8 mouse cellular contexts compared by ENCODE assay signal in the genomic region with DNA sequence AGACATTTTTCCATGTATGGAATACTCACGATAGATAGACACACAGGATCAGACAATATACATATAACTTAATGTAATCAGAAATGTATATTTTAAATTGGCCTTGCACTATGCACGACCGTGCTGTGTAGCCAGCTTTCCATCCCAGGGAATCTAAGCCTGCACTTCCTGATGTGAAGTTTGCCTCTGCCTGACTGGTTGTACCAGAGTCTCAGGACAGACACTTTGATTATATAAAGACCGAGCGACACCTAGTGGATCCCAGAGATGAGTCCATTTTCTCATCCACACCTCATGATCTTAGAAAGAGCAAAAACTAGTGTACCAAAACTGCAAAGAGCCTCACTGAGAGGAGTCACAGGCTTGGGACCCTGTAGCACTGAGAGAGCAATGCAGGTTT. TPM values are rescaled to one million over a fixed set of nuclear protein-coding genes. Genes with fewer than 3 reads are reported as not detected.
A peak's percentile ranks its signal among the peaks of the same experiment; 100 is the strongest.
DNase-seq lines count a peak whose midpoint lies in the region; ATAC-seq and TF ChIP-seq lines count a peak whose summit lies in the region.

No protein-coding gene starts in this region.

- 43% methylated on average over 5 of the region's 5 CpGs for WGBS in embryonic facial prominence, embryonic 10.5 days
- WGBS in heart, embryonic 10.5 days, result 40% methylated on average over 5 of the region's 5 CpGs
- 31% methylated on average over 5 of the region's 5 CpGs for WGBS in kidney, embryonic 14.5 days
- 32% methylated on average over 5 of the region's 5 CpGs for WGBS in limb, embryonic 13.5 days
- 39% methylated on average over 5 of the region's 5 CpGs for WGBS in neural tube, embryonic 12.5 days

- no peak overlapping the region for H3K4me3 ChIP-seq in C2C12 (ENCODE audit: insufficient read depth, poor library complexity, severe bottlenecking)
- no peak overlapping the region for H3K4me3 ChIP-seq in embryonic facial prominence, embryonic 10.5 days
- no peak overlapping the region for H3K4me3 ChIP-seq in heart, embryonic 10.5 days
- H3K4me3 ChIP-seq in kidney, embryonic 14.5 days (ENCODE audit: low read length), result no peak overlapping the region
- H3K4me3 ChIP-seq in limb, embryonic 13.5 days, result no peak overlapping the region
- H3K4me3 ChIP-seq in neural tube, embryonic 12.5 days, result no peak overlapping the region

- TF ChIP-seq CTCF in C2C12 (IDR thresholded peaks at IDR 0.05; ENCODE audit: control insufficient read depth, insufficient read depth, insufficient read length), result peak; percentile 3

- H3K79me3 ChIP-seq in C2C12 (ENCODE audit: low read depth), result no peaks in the 10 kb centered on the region

- peaks cover 77% of the 10 kb centered on the region for H3K36me3 ChIP-seq in C2C12 (ENCODE audit: control insufficient read depth, insufficient read depth)
- H3K36me3 ChIP-seq in embryonic facial prominence, embryonic 10.5 days (replicated peaks), result peaks cover 73% of the 10 kb centered on the region
- peaks cover 61% of the 10 kb centered on the region for H3K36me3 ChIP-seq in heart, embryonic 10.5 days
- H3K36me3 ChIP-seq in kidney, embryonic 14.5 days (ENCODE audit: control insufficient read depth, insufficient read depth, low read length), result peaks cover 48% of the 10 kb centered on the region
- peaks cover 57% of the 10 kb centered on the region for H3K36me3 ChIP-seq in limb, embryonic 13.5 days
- peaks cover 19% of the 10 kb centered on the region for H3K36me3 ChIP-seq in neural tube, embryonic 12.5 days

- peak; percentile 71 for ATAC-seq in kidney, embryonic 14.5 days (ENCODE audit: low FRiP score, low TSS enrichment)
- peak; percentile 76; the same call in 1 of the 2 replicates for ATAC-seq in limb, embryonic 13.5 days (ENCODE audit: low FRiP score, low read depth)
- ATAC-seq in neural tube, embryonic 12.5 days (ENCODE audit: low FRiP score, low read depth), result 0 out of 2 replicates have a peak, but pooled peaks have one; percentile 37

- H3K4me1 ChIP-seq in embryonic facial prominence, embryonic 10.5 days, result peaks cover 3% of the 10 kb centered on the region; the same call in 1 of the 2 replicates
- peaks cover 15% of the 10 kb centered on the region; the same call in 1 of the 2 replicates for H3K4me1 ChIP-seq in heart, embryonic 10.5 days
- H3K4me1 ChIP-seq in kidney, embryonic 14.5 days (ENCODE audit: control insufficient read depth, insufficient read depth, low read length), result peaks cover 4% of the 10 kb centered on the region; the same call in 1 of the 2 replicates
- H3K4me1 ChIP-seq in limb, embryonic 13.5 days, result peaks cover 12% of the 10 kb centered on the region
- H3K4me1 ChIP-seq in neural tube, embryonic 12.5 days, result no peaks in the 10 kb centered on the region

- no peaks in the 10 kb centered on the region for H3K9me3 ChIP-seq in embryonic facial prominence, embryonic 10.5 days
- no peaks in the 10 kb centered on the region for H3K9me3 ChIP-seq in heart, embryonic 10.5 days
- H3K9me3 ChIP-seq in kidney, embryonic 14.5 days (ENCODE audit: control insufficient read depth, low read length), result no peaks in the 10 kb centered on the region
- no peaks in the 10 kb centered on the region for H3K9me3 ChIP-seq in limb, embryonic 13.5 days
- no peaks in the 10 kb centered on the region for H3K9me3 ChIP-seq in neural tube, embryonic 12.5 days

- no peak overlapping the region for H3K4me2 ChIP-seq in kidney, embryonic 14.5 days (replicated peaks; ENCODE audit: low read depth, low read length)
- no peak overlapping the region for H3K4me2 ChIP-seq in limb, embryonic 13.5 days (replicated peaks)
- no peak overlapping the region for H3K4me2 ChIP-seq in neural tube, embryonic 12.5 days (replicated peaks)

- H3K9ac ChIP-seq in kidney, embryonic 14.5 days (ENCODE audit: low read depth, low read length), result no peak overlapping the region
- no peak overlapping the region for H3K9ac ChIP-seq in limb, embryonic 13.5 days
- H3K9ac ChIP-seq in neural tube, embryonic 12.5 days, result no peak overlapping the region

- DNase-seq in adrenal gland, adult 2 months, result peak; percentile 60
- peak; percentile 57 for DNase-seq in embryonic facial prominence, embryonic 10.5 days (ENCODE audit: low spot score)
- peak; percentile 81 for DNase-seq in heart, embryonic 10.5 days (ENCODE audit: low spot score)
- peak; percentile 39 to 40 for DNase-seq in urinary bladder, postnatal 36 days (ENCODE audit: low spot score in 2 of 2)

- peaks cover 19% of the 10 kb centered on the region for H3K79me2 ChIP-seq in C2C12 (ENCODE audit: control insufficient read depth, insufficient read depth)

- H3ac ChIP-seq in C2C12 (ENCODE audit: control insufficient read depth, insufficient read length, low read depth), result no peak overlapping the region

- H3K27me3 ChIP-seq in C2C12 (ENCODE audit: control insufficient read depth, insufficient read depth, insufficient read length), result no peaks in the 10 kb centered on the region
- no peaks in the 10 kb centered on the region for H3K27me3 ChIP-seq in embryonic facial prominence, embryonic 10.5 days (replicated peaks; ENCODE audit: low read depth, poor library complexity, severe bottlenecking)
- H3K27me3 ChIP-seq in heart, embryonic 10.5 days (ENCODE audit: insufficient read depth, poor library complexity, severe bottlenecking), result no peaks in the 10 kb centered on the region
- no peaks in the 10 kb centered on the region for H3K27me3 ChIP-seq in kidney, embryonic 14.5 days (ENCODE audit: control insufficient read depth, insufficient read depth, low read length)
- H3K27me3 ChIP-seq in limb, embryonic 13.5 days, result no peaks in the 10 kb centered on the region
- no peaks in the 10 kb centered on the region for H3K27me3 ChIP-seq in neural tube, embryonic 12.5 days (replicated peaks)

- no peak overlapping the region for H3K27ac ChIP-seq in embryonic facial prominence, embryonic 10.5 days (replicated peaks)
- H3K27ac ChIP-seq in heart, embryonic 10.5 days, result no peak overlapping the region
- H3K27ac ChIP-seq in kidney, embryonic 14.5 days (ENCODE audit: low read depth, low read length), result no peak overlapping the region
- no peak overlapping the region for H3K27ac ChIP-seq in limb, embryonic 13.5 days
- H3K27ac ChIP-seq in neural tube, embryonic 12.5 days, result no peak overlapping the region

TF ChIP-seq in C2C12, 6 proteins besides CTCF, POLR2A, EP300 and RAD21:
- TF ChIP-seq MYOD1 (IDR thresholded peaks at IDR 0.05; ENCODE audit: control insufficient read depth, insufficient read length, low read depth), result no peak

RNA-seq across cellular contexts. Expression of gene Agbl3, which starts 25.8 kb away (rescaled TPM):
- 2.4 TPM for polyA plus RNA-seq in C2C12 (2012; fragmentation: generic; extraction: Trizol)
- 10 to 100 TPM; 10.0 to 15.8 TPM for total RNA-seq in adrenal gland, adult 2 months (2021)
- 4.2 and 4.9 TPM in 2 replicates for polyA plus RNA-seq in adrenal gland, adult 2 months (2012; rRNA removed)
- 2.8 and 3.3 TPM in 2 replicates for polyA plus RNA-seq in embryonic facial prominence, embryonic 10.5 days (2016; fragmentation: Nextera tagmentation; extraction: Ambion mirVana)
- polyA plus RNA-seq in heart, embryonic 10.5 days (2016; fragmentation: Nextera tagmentation; extraction: Ambion mirVana), result 4.0 and 6.0 TPM in 2 replicates
- polyA plus RNA-seq in kidney, embryonic 14.5 days (2014; fragmentation: Nextera tagmentation; extraction: Ambion mirVana), result 6.2 and 10.7 TPM in 2 replicates
- 7.6 and 8.6 TPM in 2 replicates for polyA plus RNA-seq in limb, embryonic 13.5 days (2015; fragmentation: Nextera tagmentation; extraction: Ambion mirVana)
- polyA plus RNA-seq in neural tube, embryonic 12.5 days (2016; fragmentation: Nextera tagmentation; extraction: Ambion mirVana), result 8.4 and 9.1 TPM in 2 replicates
